Mouse (Mus musculus) forebrain, postnatal 0 days (tissue): ENCODE results near the gene Cpsf3. TPM values are rescaled to one million over a fixed set of nuclear protein-coding genes. Genes with fewer than 3 reads are reported as not detected.

Experiments
- ATAC-seq: fragments of 200-750 bp; cut with Nextera tagmentation; 2 replicates; pipeline ENCODE4 v1.8.0; 2017; ENCODE audit warnings: mild to moderate bottlenecking, moderate library complexity
- DNase-seq: peaks from one replicate; pipeline ENCODE4 v3.0.0-alpha.2; 2015
- H3K27ac ChIP-seq: fragments of 300-500 bp; sonication (generic); 2 replicates; pipeline ENCODE4 v1.5.1; 2014; ENCODE audit warnings: low read depth, mild to moderate bottlenecking, antibody characterized with exemption, low read length, moderate library complexity, mixed read lengths
- H3K27me3 ChIP-seq: fragments of 300-500 bp; sonication (generic); 2 replicates; pipeline ENCODE4 v1.6.1; 2014; ENCODE audit warnings: mild to moderate bottlenecking, low read length, mixed read lengths; ENCODE audit not compliant: insufficient read depth
- H3K36me3 ChIP-seq: fragments of 300-500 bp; sonication (generic); 2 replicates; pipeline ENCODE4 v1.6.1; 2014; ENCODE audit warnings: mild to moderate bottlenecking, moderate library complexity; ENCODE audit not compliant: insufficient read depth
- H3K4me1 ChIP-seq: fragments of 300-500 bp; sonication (generic); 2 replicates; pipeline ENCODE4 v1.6.1; 2014; ENCODE audit warnings: antibody characterized with exemption; ENCODE audit not compliant: insufficient read depth
- H3K4me2 ChIP-seq: fragments of 300-500 bp; sonication (generic); 2 replicates; pipeline ENCODE4 v1.6.1; 2014; ENCODE audit warnings: low read depth, mild to moderate bottlenecking, moderate library complexity
- H3K4me3 ChIP-seq: fragments of 300-500 bp; sonication (generic); 2 replicates; pipeline ENCODE4 v1.5.1; 2014; ENCODE audit warnings: low read depth, low read length, mixed read lengths
- H3K9ac ChIP-seq: fragments of 300-500 bp; sonication (generic); 2 replicates; pipeline ENCODE4 v1.6.1; 2014; ENCODE audit warnings: mild to moderate bottlenecking
- H3K9me3 ChIP-seq: fragments of 300-500 bp; sonication (generic); 2 replicates; pipeline ENCODE4 v1.6.1; 2016; ENCODE audit warnings: low read length
- CTCF ChIP-seq: sonication (generic); IDR thresholded peaks from 2 replicates; pipeline ENCODE4 v1.5.1; 2016; ENCODE audit warnings: antibody characterized with exemption, control low read depth, low read depth
- WGBS: fragments of 180-500 bp; shearing (Covaris S2); extraction: QIAGEN DNeasy Blood & Tissue Kit; methylation state at CpG from one replicate; pipeline ENCODE4 v1.1.7; 2014; 5-methylcytosine and 5-hydroxymethylcytosine counted together
- polyA plus RNA-seq: library from polyadenylated mRNA; unstranded; fragments of >200 nt; fragmentation: Nextera tagmentation; extraction: Ambion mirVana; gene quantifications from 2 replicates; pipeline ENCODE4 v1.2.1, GENCODE M21; 2015
- total RNA-seq: library from RNA; depleted of rRNA; stranded (reverse); fragments of >200 nt; gene quantifications from 2 replicates; pipeline ENCODE4 v1.2.3, GENCODE M21; 2014; rRNA removed

Cpsf3 gene
- total and polyA plus RNA-seq, 2 experiments from 2014 or later: 50.4 to 79.6 TPM

DNA sequence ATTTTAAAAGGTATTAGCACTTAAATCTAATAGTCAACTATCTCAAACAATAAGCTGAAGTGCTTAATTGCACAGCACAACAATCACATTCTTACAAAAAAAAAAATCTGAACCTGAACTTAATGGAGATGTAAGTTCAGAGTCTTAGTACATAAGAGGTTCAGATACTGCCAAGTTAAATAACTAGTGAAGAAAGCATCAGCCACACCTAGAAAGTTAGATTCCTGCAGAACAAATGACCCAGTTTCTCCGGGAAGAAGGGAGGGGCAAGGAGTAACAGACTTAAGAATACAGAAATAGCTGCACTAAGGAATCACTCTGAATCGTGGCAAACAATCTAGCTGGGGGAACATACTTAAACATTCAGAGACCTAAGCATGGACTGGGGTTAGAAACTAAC, 77.5 kb downstream of the Cpsf3 start:
- DNase-seq: no peak
- no peaks in the 10 kb centered on the region for H3K4me1 ChIP-seq
- no peaks in the 10 kb centered on the region for H3K36me3 ChIP-seq
- no peak for TF ChIP-seq CTCF
- H3K27me3 ChIP-seq: no peaks in the 10 kb centered on the region
- no peak for ATAC-seq
- H3K4me3 ChIP-seq: no peak overlapping the region
- H3K9ac ChIP-seq: no peak overlapping the region
- no peaks in the 10 kb centered on the region for H3K9me3 ChIP-seq
- 83% methylated on average over 2 of the region's 2 CpGs for WGBS
- no peak overlapping the region for H3K4me2 ChIP-seq
- H3K27ac ChIP-seq: no peak overlapping the region

DNA sequence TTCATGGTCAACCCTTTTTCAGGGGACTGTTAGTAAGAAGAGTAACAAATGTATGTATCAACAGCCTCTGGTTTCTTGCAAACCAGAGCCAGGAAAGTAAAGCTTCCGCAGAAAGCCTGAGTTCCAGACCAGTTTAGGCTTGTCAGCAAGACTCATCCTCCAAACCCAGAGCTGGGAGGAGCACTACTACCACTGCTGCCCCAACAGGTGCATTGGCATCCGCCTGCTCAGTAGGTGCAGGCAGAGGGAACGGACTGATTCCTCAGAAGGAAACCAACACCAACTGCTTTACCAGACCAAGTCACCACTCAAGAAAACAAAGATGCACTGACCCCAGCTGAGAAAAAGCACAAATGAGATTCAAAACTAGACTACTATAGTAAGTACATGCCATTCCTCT, 78.0 kb downstream of the Cpsf3 start:
- Histone ChIP-seq H3K4me1 (no peaks in the 10 kb centered on the region), H3K9me3 (no peaks in the 10 kb centered on the region), H3K9ac (no peak overlapping the region), H3K27me3 (no peaks in the 10 kb centered on the region), H3K36me3 (no peaks in the 10 kb centered on the region), H3K4me3 (no peak overlapping the region), H3K4me2 (no peak overlapping the region), H3K27ac (no peak overlapping the region)
- DNase-seq (no peak), ATAC-seq (no peak)
- TF ChIP-seq CTCF: no peak
- 94% methylated on average over 3 of the region's 3 CpGs for WGBS

Other genes with a start within 250 kb of the Cpsf3 start
- 23.9 and 36.9 TPM in 2 replicates for gene Itgb1bp1, start 893 bp downstream of the Cpsf3 start, total RNA-seq
- 37.4 and 40.2 TPM in 2 replicates for gene Itgb1bp1, start 893 bp downstream of the Cpsf3 start, polyA plus RNA-seq
- gene Iah1, start 31.0 kb downstream of the Cpsf3 start, total RNA-seq: 28.4 and 31.2 TPM in 2 replicates
- gene Iah1, start 31.0 kb downstream of the Cpsf3 start, polyA plus RNA-seq: 27.9 and 32.5 TPM in 2 replicates
- gene Adam17, start 88.2 kb downstream of the Cpsf3 start, total RNA-seq: 16.8 and 18.2 TPM in 2 replicates
- 8.2 and 11.5 TPM in 2 replicates for gene Adam17, start 88.2 kb downstream of the Cpsf3 start, polyA plus RNA-seq
- 738 and 806 TPM in 2 replicates for gene Ywhaq, start 132.2 kb downstream of the Cpsf3 start, total RNA-seq
- 1,123 and 1,188 TPM in 2 replicates for gene Ywhaq, start 132.2 kb downstream of the Cpsf3 start, polyA plus RNA-seq